Mouse (Mus musculus): ENCODE data around the gene Mpp2.

DNA sequence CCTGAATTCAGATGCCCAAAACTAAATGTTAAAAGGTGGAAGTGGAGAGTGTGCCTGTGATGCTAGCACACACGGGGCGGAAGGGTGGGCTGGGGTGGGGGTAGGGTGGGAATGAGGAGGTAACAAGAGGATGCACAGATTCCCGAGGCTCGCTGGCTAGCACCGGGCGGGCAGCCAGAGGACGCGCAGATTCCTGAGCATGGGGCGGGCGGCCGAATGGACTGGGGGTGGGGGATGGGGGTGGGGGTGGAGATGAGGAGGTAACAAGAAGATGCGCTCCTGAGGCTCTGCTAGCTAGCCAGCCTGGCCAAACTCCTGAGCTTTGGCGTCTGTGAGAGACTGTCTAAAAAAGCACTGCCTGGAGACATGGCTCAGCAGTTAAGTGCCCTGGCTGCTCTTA lies 17.9 kb downstream of the Mpp2 start:
- TF ChIP-seq CTCF (IDR thresholded peaks at IDR 0.05; ENCODE audit: low read depth, low read length) (no peak), GATA1 (IDR thresholded peaks at IDR 0.05; ENCODE audit: borderline replicate concordance, low read length) (no peak), TAL1 (conservative IDR thresholded peaks at IDR 0.05; ENCODE audit: low read depth, low read length) (no peak), POLR2AphosphoS5 (IDR thresholded peaks at IDR 0.05; ENCODE audit: insufficient replicate concordance, low read depth, low read length) (no peak)

All from G1E (cell line).